Mouse (Mus musculus) liver, adult (tissue): ENCODE data around the gene Iqschfp.

ENCODE experiments used
- GATA4 ChIP-seq: IDR thresholded peaks from 2 replicates; pipeline ENCODE4 v1.6.1; 2014; ENCODE audit warnings: mild to moderate bottlenecking, low read length; ENCODE audit not compliant: insufficient replicate concordance

Iqschfp gene

GRCm38 (mm10) chr3:68350624-68351023 lies 458.6 kb downstream of the Iqschfp start:
- no peak for TF ChIP-seq GATA4

- no peak for TF ChIP-seq GATA4
Observed at GRCm38 (mm10) chr3:68351461-68351860, 459.4 kb downstream of the Iqschfp start.

GRCm38 (mm10) chr3:68352961-68353360 lies 460.9 kb downstream of the Iqschfp start:
- TF ChIP-seq GATA4 = no peak

- no peak for TF ChIP-seq GATA4
Observed at GRCm38 (mm10) chr3:68353492-68353891, 461.5 kb downstream of the Iqschfp start.

- no peak for TF ChIP-seq GATA4
Observed at GRCm38 (mm10) chr3:68356516-68356915, 464.5 kb downstream of the Iqschfp start.

- TF ChIP-seq GATA4 = no peak
Observed at GRCm38 (mm10) chr3:68368029-68368428, 476.0 kb downstream of the Iqschfp start.

GRCm38 (mm10) chr3:68372925-68373324 lies 480.9 kb downstream of the Iqschfp start:
- no peak for TF ChIP-seq GATA4

- no peak for TF ChIP-seq GATA4
Observed at GRCm38 (mm10) chr3:68375100-68375508, 483.1 kb downstream of the Iqschfp start.

- no peak for TF ChIP-seq GATA4
Observed at GRCm38 (mm10) chr3:68377452-68378198, 485.6 kb downstream of the Iqschfp start.

- no peak for TF ChIP-seq GATA4
Observed at GRCm38 (mm10) chr3:68378799-68379198, 486.8 kb downstream of the Iqschfp start.

- no peak for TF ChIP-seq GATA4
Observed at GRCm38 (mm10) chr3:68379242-68379641, 487.2 kb downstream of the Iqschfp start.

GRCm38 (mm10) chr3:68383672-68384071 lies 491.6 kb downstream of the Iqschfp start:
- TF ChIP-seq GATA4 = no peak

- no peak for TF ChIP-seq GATA4
Observed at GRCm38 (mm10) chr3:68385544-68385943, 493.5 kb downstream of the Iqschfp start.

- no peak for TF ChIP-seq GATA4
Observed at GRCm38 (mm10) chr3:68388023-68388422, 496.0 kb downstream of the Iqschfp start.

- no peak for TF ChIP-seq GATA4
Observed at GRCm38 (mm10) chr3:68393578-68393977, 501.5 kb downstream of the Iqschfp start.

- TF ChIP-seq GATA4 = no peak
Observed at GRCm38 (mm10) chr3:68398691-68399090, 506.7 kb downstream of the Iqschfp start.

- no peak for TF ChIP-seq GATA4
Observed at GRCm38 (mm10) chr3:68400121-68400520, 508.1 kb downstream of the Iqschfp start.
